Mouse (Mus musculus) heart, embryonic 15.5 days (tissue): ENCODE data around the gene Gpr88. TPM values are rescaled to one million over a fixed set of nuclear protein-coding genes. Genes with fewer than 3 reads are reported as not detected.

Source experiments
- polyA plus RNA-seq: library from polyadenylated mRNA; unstranded; fragments of >200 nt; fragmentation: Nextera tagmentation; extraction: Ambion mirVana; gene quantifications from 2 replicates; pipeline ENCODE4 v1.2.1, GENCODE M21; 2015

The Gpr88 gene
- polyA plus RNA-seq, 1 experiment from 2014 or later = 0.35 TPM

Other genes starting within 250 kb of the Gpr88 start
- 13.8 and 20.1 TPM in 2 replicates for gene Slc30a7, start 246.1 kb downstream of the Gpr88 start, polyA plus RNA-seq
- gene Extl2, start 246.0 kb downstream of the Gpr88 start, polyA plus RNA-seq = 17.7 and 19.0 TPM in 2 replicates
- 77.8 and 78.2 TPM in 2 replicates for gene Vcam1, start 123.8 kb downstream of the Gpr88 start, polyA plus RNA-seq
- 3.9 and 5.5 TPM in 2 replicates for gene Cdc14a, start 170.5 kb upstream of the Gpr88 start, polyA plus RNA-seq